Mouse (Mus musculus): Measurements from ENCODE around the gene Rps24.

DNA sequence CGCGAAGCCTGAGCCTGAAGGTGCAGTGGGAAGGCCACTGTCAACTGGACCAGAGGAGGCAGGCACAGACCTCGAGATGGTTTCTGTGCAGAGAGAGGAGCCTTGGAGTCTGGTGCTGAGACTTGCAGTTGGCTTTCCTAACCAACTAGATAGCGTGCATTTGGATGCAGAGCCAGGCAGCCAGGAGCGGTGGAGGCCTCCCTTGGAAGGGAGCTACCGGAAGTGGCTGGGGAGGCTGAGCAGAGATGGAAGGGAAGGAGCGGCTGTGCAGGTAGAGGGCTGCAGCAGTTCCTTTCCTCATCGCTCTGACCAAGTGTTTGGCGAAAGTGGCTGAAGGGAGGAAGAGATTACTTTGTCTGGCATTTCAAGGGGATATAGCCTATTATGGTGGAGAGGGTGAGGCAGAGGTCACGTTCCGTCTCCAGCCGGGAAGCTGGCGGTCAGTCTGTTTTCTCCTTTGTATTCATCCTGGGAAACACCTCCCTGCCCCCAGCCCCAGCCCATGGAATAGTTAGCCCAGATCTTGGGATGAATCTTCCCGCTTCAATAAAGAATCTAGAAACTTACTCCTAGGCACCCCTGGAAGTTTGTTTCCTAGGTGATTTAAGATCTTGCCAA is 20.6 kb downstream of the Rps24 start:
- no peak for TF ChIP-seq CTCF (IDR thresholded peaks at IDR 0.05)
- TF ChIP-seq EP300 (IDR thresholded peaks at IDR 0.05) = no peak

All from lung, postnatal 0 days (tissue).